Mouse (Mus musculus) myocyte (in vitro differentiated cells): Measurements from ENCODE around the gene Zcchc3.

Experiments
- CEBPB ChIP-seq: IDR thresholded peaks from 2 replicates; pipeline ENCODE4 v1.6.1; 2011; ENCODE audit warnings: mild to moderate bottlenecking, moderate library complexity; ENCODE audit not compliant: poor library complexity, insufficient read depth, severe bottlenecking
- E2F4 ChIP-seq: IDR thresholded peaks from one replicate; pipeline ENCODE4 v1.6.1; 2011; ENCODE audit warnings: mild to moderate bottlenecking, control low read depth, moderate library complexity; ENCODE audit not compliant: insufficient read depth
- MAX ChIP-seq: IDR thresholded peaks from one replicate; pipeline ENCODE4 v1.6.1; 2011; ENCODE audit warnings: low read depth, mild to moderate bottlenecking, control low read depth
- MYOD1 ChIP-seq, 3 experiments: IDR thresholded peaks; one replicate each; pipeline ENCODE4 v1.6.1; 2011; ENCODE audit warnings: control low read depth in 2 of 3, low read depth in 2 of 3, mild to moderate bottlenecking in 2 of 3, moderate library complexity in 1 of 3; ENCODE audit not compliant: insufficient read length in 2 of 3, control insufficient read depth in 1 of 3
- POLR2A ChIP-seq: IDR thresholded peaks from one replicate; pipeline ENCODE4 v1.6.1; 2011; ENCODE audit warnings: low read depth, mild to moderate bottlenecking, control low read depth, moderate library complexity; ENCODE audit not compliant: insufficient read length
- POLR2AphosphoS2 ChIP-seq: IDR thresholded peaks from one replicate; pipeline ENCODE4 v1.6.1; 2011; ENCODE audit warnings: low read depth, control low read depth; ENCODE audit not compliant: insufficient read length
- TCF12 ChIP-seq: IDR thresholded peaks from one replicate; pipeline ENCODE4 v1.6.1; 2011; ENCODE audit warnings: mild to moderate bottlenecking, control low read depth; ENCODE audit not compliant: poor library complexity, insufficient read depth, severe bottlenecking
- TCF3 ChIP-seq: IDR thresholded peaks from one replicate; pipeline ENCODE4 v1.6.1; 2011; ENCODE audit warnings: low read depth, control low read depth; ENCODE audit not compliant: insufficient read length
- USF1 ChIP-seq: IDR thresholded peaks from one replicate; pipeline ENCODE4 v1.6.1; 2011; ENCODE audit warnings: low read depth, mild to moderate bottlenecking, control low read depth, moderate library complexity

- TF ChIP-seq POLR2A (no peak), MYOD1 (IDR thresholded peaks at IDR 0.05; ENCODE audit: control insufficient read depth in 1 of 3, insufficient read length in 2 of 3, low read depth in 2 of 3) (no peak), POLR2AphosphoS2 (no peak), MAX (no peak), TCF12 (no peak), CEBPB (no peak), USF1 (no peak), E2F4 (no peak), TCF3 (no peak)
These were observed 3.9 kb downstream of the Zcchc3 start for GRCm38 (mm10) chr2:152410971-152411371.
